Mouse (Mus musculus): ENCODE results near the gene Ramac. TPM values are rescaled to one million over a fixed set of nuclear protein-coding genes. Genes with fewer than 3 reads are reported as not detected.

Ramac gene
- total and polyA plus RNA-seq, 3 experiments = 30.8 to 134 (median 56.8) TPM

- H3K27ac ChIP-seq (ENCODE audit: insufficient read depth, low read depth) = no peak overlapping the region
- no peaks in the 10 kb centered on the region for H3K36me3 ChIP-seq (replicated peaks in 1 of 2; ENCODE audit: control insufficient read depth in 1 of 2, insufficient read depth in 1 of 2, low read length in 1 of 2)
- H3K9ac ChIP-seq (ENCODE audit: insufficient read depth, low read depth) = no peak overlapping the region
- DNase-seq (ENCODE audit: extremely low read depth) = no peak
- H3K9me3 ChIP-seq (replicated peaks; ENCODE audit: low read length) = no peaks in the 10 kb centered on the region
- dilution Hi-C loops (cut with MboI; ENCODE audit: extremely low pct_ligation_motif_present, extremely low pct_unique_long_range_greater_than_20kb, low sequenced_read_pairs) (no loop called here), in situ Hi-C loops (cut with MboI; ENCODE audit: low pct_ligation_motif_present, low pct_unique_long_range_greater_than_20kb, low sequenced_read_pairs) (no loop called here)
- H3K4me3 ChIP-seq (replicated peaks in 1 of 3; ENCODE audit: low read depth in 2 of 3, low read length in 2 of 3, poor library complexity in 1 of 3) = no peak overlapping the region
- no peaks in the 10 kb centered on the region for H3K79me2 ChIP-seq (replicated peaks; ENCODE audit: control insufficient read depth, extremely low read depth, insufficient read depth, poor library complexity, severe bottlenecking)
- peaks cover 5% of the 10 kb centered on the region for H3K27me3 ChIP-seq (replicated peaks)
- H3K4me2 ChIP-seq (ENCODE audit: insufficient read depth, low read depth, poor library complexity, severe bottlenecking) = no peak overlapping the region
- H3K4me1 ChIP-seq (ENCODE audit: control insufficient read depth in 1 of 2, insufficient read depth in 2 of 2) = peaks cover 3 to 21% of the 10 kb centered on the region in 2 experiments
- TF ChIP-seq GABPA (IDR thresholded peaks at IDR 0.05; ENCODE audit: insufficient replicate concordance, low read depth, low read length) (no peak), JUND (conservative IDR thresholded peaks at IDR 0.05; ENCODE audit: low read depth, low read length) (no peak), EP300 (IDR thresholded peaks at IDR 0.05; ENCODE audit: low read length) (no peak), CTCF (conservative IDR thresholded peaks at IDR 0.05 in 1 of 2, IDR thresholded peaks at IDR 0.05 in 1 of 2; ENCODE audit: low read depth in 2 of 2, low read length in 2 of 2) (no peak), POLR2AphosphoS2 (IDR thresholded peaks at IDR 0.05; ENCODE audit: low read depth, low read length) (no peak), MEF2A (IDR thresholded peaks at IDR 0.05; ENCODE audit: borderline replicate concordance, low read depth, low read length) (no peak), RAD21 (IDR thresholded peaks at IDR 0.05; ENCODE audit: low read depth, low read length) (no peak), USF1 (IDR thresholded peaks at IDR 0.05; ENCODE audit: low read depth, low read length) (no peak), MXI1 (IDR thresholded peaks at IDR 0.05; ENCODE audit: low read depth, low read length) (no peak), RCOR1 (conservative IDR thresholded peaks at IDR 0.05; ENCODE audit: low read depth, low read length) (no peak), MAX (IDR thresholded peaks at IDR 0.05; ENCODE audit: low read length) (no peak), ETS1 (conservative IDR thresholded peaks at IDR 0.05; ENCODE audit: low read depth, low read length) (no peak), JUN (IDR thresholded peaks at IDR 0.05; ENCODE audit: insufficient read depth, low read depth, low read length) (no peak), POLR2A (IDR thresholded peaks at IDR 0.05; ENCODE audit: low read depth, low read length) (no peak), CHD2 (IDR thresholded peaks at IDR 0.05; ENCODE audit: low read length) (no peak), TBP (conservative IDR thresholded peaks at IDR 0.05; ENCODE audit: low read depth, low read length) (no peak), CHD1 (IDR thresholded peaks at IDR 0.05; ENCODE audit: low read depth, low read length) (no peak), HCFC1 (IDR thresholded peaks at IDR 0.05; ENCODE audit: low read depth, low read length) (no peak)
Measured at GRCm38 (mm10) chr7:81725986-81726727, 36.6 kb upstream of the Ramac start.

GRCm38 (mm10) chr7:81726728-81727005, 36.1 kb upstream of the Ramac start:
- in situ Hi-C loops (cut with MboI; ENCODE audit: low pct_ligation_motif_present, low pct_unique_long_range_greater_than_20kb, low sequenced_read_pairs) (no loop called here), dilution Hi-C loops (cut with MboI; ENCODE audit: extremely low pct_ligation_motif_present, extremely low pct_unique_long_range_greater_than_20kb, low sequenced_read_pairs) (no loop called here)
- H3K27ac ChIP-seq (ENCODE audit: insufficient read depth, low read depth) = no peak overlapping the region
- H3K9me3 ChIP-seq (replicated peaks; ENCODE audit: low read length) = no peaks in the 10 kb centered on the region
- TF ChIP-seq ZNF384 (IDR thresholded peaks at IDR 0.05; ENCODE audit: low read depth, low read length) (no peak), ELF1 (IDR thresholded peaks at IDR 0.05; ENCODE audit: low read depth, low read length) (no peak), JUN (IDR thresholded peaks at IDR 0.05; ENCODE audit: insufficient read depth, low read depth, low read length) (no peak), NRF1 (IDR thresholded peaks at IDR 0.05; ENCODE audit: low read depth, low read length) (no peak), IRF4 (IDR thresholded peaks at IDR 0.05; ENCODE audit: low read depth, low read length) (no peak), TCF12 (IDR thresholded peaks at IDR 0.05; ENCODE audit: low read depth, low read length) (no peak), RCOR1 (conservative IDR thresholded peaks at IDR 0.05; ENCODE audit: low read depth, low read length) (no peak), GABPA (IDR thresholded peaks at IDR 0.05; ENCODE audit: insufficient replicate concordance, low read depth, low read length) (no peak), POLR2A (IDR thresholded peaks at IDR 0.05; ENCODE audit: low read depth, low read length) (no peak), SMC3 (IDR thresholded peaks at IDR 0.05; ENCODE audit: low read depth, low read length) (no peak), ETS1 (conservative IDR thresholded peaks at IDR 0.05; ENCODE audit: low read depth, low read length) (no peak)
- no peak overlapping the region for H3K4me3 ChIP-seq (replicated peaks in 1 of 3; ENCODE audit: low read depth in 2 of 3, low read length in 2 of 3, poor library complexity in 1 of 3)
- H3K9ac ChIP-seq (ENCODE audit: insufficient read depth, low read depth) = no peak overlapping the region
- no peak overlapping the region for H3K4me2 ChIP-seq (ENCODE audit: insufficient read depth, low read depth, poor library complexity, severe bottlenecking)
- H3K27me3 ChIP-seq (replicated peaks) = peaks cover 3% of the 10 kb centered on the region
- H3K4me1 ChIP-seq (ENCODE audit: control insufficient read depth in 1 of 2, insufficient read depth in 2 of 2) = peaks cover 3 to 21% of the 10 kb centered on the region in 2 experiments
- DNase-seq (ENCODE audit: extremely low read depth) = no peak
- H3K79me2 ChIP-seq (replicated peaks; ENCODE audit: control insufficient read depth, extremely low read depth, insufficient read depth, poor library complexity, severe bottlenecking) = no peaks in the 10 kb centered on the region
- H3K36me3 ChIP-seq (replicated peaks in 1 of 2; ENCODE audit: control insufficient read depth in 1 of 2, insufficient read depth in 1 of 2, low read length in 1 of 2) = no peaks in the 10 kb centered on the region
